Mouse (Mus musculus): ENCODE data around the gene Npr2. TPM values are rescaled to one million over a fixed set of nuclear protein-coding genes. Genes with fewer than 3 reads are reported as not detected.
"Not testable (repeated sequence)": the region's sequence is repeated elsewhere in the genome, so short reads cannot be mapped to it uniquely, and the experiment has no call there.

Npr2 gene
- polyA plus RNA-seq, 1 experiment from 2014 or later: 4.9 TPM

DNA sequence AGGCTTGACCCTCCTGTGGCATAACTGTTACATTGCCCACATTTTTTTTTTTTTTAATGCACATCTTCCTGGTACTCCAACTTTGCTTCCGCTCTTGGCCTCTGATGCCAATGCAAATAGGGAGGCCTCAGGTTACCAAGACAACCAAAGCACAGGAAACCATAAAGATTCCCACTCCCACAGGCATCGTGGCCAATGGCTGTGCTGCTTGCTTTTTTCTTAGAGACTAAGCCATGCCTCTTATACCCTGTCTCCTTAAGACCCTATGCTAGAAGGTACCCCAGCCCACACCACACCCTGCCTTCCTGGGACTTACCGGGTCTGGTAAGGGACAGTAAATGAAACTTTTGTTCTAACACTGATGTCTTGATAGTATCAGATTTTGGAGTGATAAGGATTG lies 38.3 kb upstream of the Npr2 start:
- H3K9ac ChIP-seq (ENCODE audit: low read depth, low read length): no peak overlapping the region
- H3K27ac ChIP-seq (ENCODE audit: low read length): no peak overlapping the region
- no peak overlapping the region for H3K4me3 ChIP-seq (ENCODE audit: low read length)
- H3K9me3 ChIP-seq (ENCODE audit: control insufficient read depth, low read length): no peaks in the 10 kb centered on the region
- H3K27me3 ChIP-seq (replicated peaks; ENCODE audit: control insufficient read depth, insufficient read depth, low read length): no peaks in the 10 kb centered on the region
- 38% methylated on average over 3 of the region's 3 CpGs for WGBS
- ATAC-seq: no peak
- H3K4me2 ChIP-seq (ENCODE audit: low read depth, low read length): no peak overlapping the region
- H3K4me1 ChIP-seq (ENCODE audit: control insufficient read depth, insufficient read depth, low read length): no peaks in the 10 kb centered on the region
- no peaks in the 10 kb centered on the region for H3K36me3 ChIP-seq (ENCODE audit: control insufficient read depth, insufficient read depth, low read length)

- H3K36me3 ChIP-seq (ENCODE audit: control insufficient read depth, insufficient read depth, low read length); H3K27me3 ChIP-seq (replicated peaks; ENCODE audit: control insufficient read depth, insufficient read depth, low read length); H3K9me3 ChIP-seq (ENCODE audit: control insufficient read depth, low read length); H3K4me1 ChIP-seq (ENCODE audit: control insufficient read depth, insufficient read depth, low read length); H3K9ac ChIP-seq (ENCODE audit: low read depth, low read length); H3K4me2 ChIP-seq (ENCODE audit: low read depth, low read length); H3K27ac ChIP-seq (ENCODE audit: low read length); ATAC-seq; H3K4me3 ChIP-seq (ENCODE audit: low read length): not testable (repeated sequence)
- 81% methylated on average over 2 of the region's 2 CpGs for WGBS
These were observed 35.1 kb upstream of the Npr2 start for GRCm38 (mm10) chr4:43596597-43596996.

GRCm38 (mm10) chr4:43598200-43598599 lies 33.5 kb upstream of the Npr2 start:
- Histone ChIP-seq H3K27me3 (replicated peaks; ENCODE audit: control insufficient read depth, insufficient read depth, low read length) (no peaks in the 10 kb centered on the region), H3K27ac (ENCODE audit: low read length) (no peak overlapping the region), H3K9ac (ENCODE audit: low read depth, low read length) (no peak overlapping the region), H3K36me3 (ENCODE audit: control insufficient read depth, insufficient read depth, low read length) (no peaks in the 10 kb centered on the region), H3K4me3 (ENCODE audit: low read length) (no peak overlapping the region), H3K4me2 (ENCODE audit: low read depth, low read length) (no peak overlapping the region), H3K4me1 (ENCODE audit: control insufficient read depth, insufficient read depth, low read length) (no peaks in the 10 kb centered on the region), H3K9me3 (ENCODE audit: control insufficient read depth, low read length) (no peaks in the 10 kb centered on the region)
- 86% methylated on average over 4 of the region's 4 CpGs for WGBS
- ATAC-seq: 0 out of 2 replicates have a peak, but pooled peaks have one; percentile 46

GRCm38 (mm10) chr4:43598650-43599380 lies 32.9 kb upstream of the Npr2 start:
- H3K4me2 ChIP-seq (ENCODE audit: low read depth, low read length): no peak overlapping the region
- H3K27ac ChIP-seq (ENCODE audit: low read length): no peak overlapping the region
- H3K9ac ChIP-seq (ENCODE audit: low read depth, low read length): no peak overlapping the region
- H3K4me1 ChIP-seq (ENCODE audit: control insufficient read depth, insufficient read depth, low read length): no peaks in the 10 kb centered on the region
- H3K36me3 ChIP-seq (ENCODE audit: control insufficient read depth, insufficient read depth, low read length): no peaks in the 10 kb centered on the region
- 76% methylated on average over 7 of the region's 7 CpGs for WGBS
- no peaks in the 10 kb centered on the region for H3K27me3 ChIP-seq (replicated peaks; ENCODE audit: control insufficient read depth, insufficient read depth, low read length)
- H3K9me3 ChIP-seq (ENCODE audit: control insufficient read depth, low read length): no peaks in the 10 kb centered on the region
- H3K4me3 ChIP-seq (ENCODE audit: low read length): no peak overlapping the region
- ATAC-seq: no peak

- no peaks in the 10 kb centered on the region for H3K36me3 ChIP-seq (ENCODE audit: control insufficient read depth, insufficient read depth, low read length)
- H3K9me3 ChIP-seq (ENCODE audit: control insufficient read depth, low read length): no peaks in the 10 kb centered on the region
- H3K4me3 ChIP-seq (ENCODE audit: low read length): no peak overlapping the region
- no peak for ATAC-seq
- no peaks in the 10 kb centered on the region for H3K4me1 ChIP-seq (ENCODE audit: control insufficient read depth, insufficient read depth, low read length)
- no peak overlapping the region for H3K4me2 ChIP-seq (ENCODE audit: low read depth, low read length)
- H3K27me3 ChIP-seq (replicated peaks; ENCODE audit: control insufficient read depth, insufficient read depth, low read length): no peaks in the 10 kb centered on the region
- WGBS: 77% methylated on average over 9 of the region's 9 CpGs
- H3K9ac ChIP-seq (ENCODE audit: low read depth, low read length): no peak overlapping the region
- no peak overlapping the region for H3K27ac ChIP-seq (ENCODE audit: low read length)
These were observed 31.4 kb upstream of the Npr2 start for GRCm38 (mm10) chr4:43600195-43600934.

DNA sequence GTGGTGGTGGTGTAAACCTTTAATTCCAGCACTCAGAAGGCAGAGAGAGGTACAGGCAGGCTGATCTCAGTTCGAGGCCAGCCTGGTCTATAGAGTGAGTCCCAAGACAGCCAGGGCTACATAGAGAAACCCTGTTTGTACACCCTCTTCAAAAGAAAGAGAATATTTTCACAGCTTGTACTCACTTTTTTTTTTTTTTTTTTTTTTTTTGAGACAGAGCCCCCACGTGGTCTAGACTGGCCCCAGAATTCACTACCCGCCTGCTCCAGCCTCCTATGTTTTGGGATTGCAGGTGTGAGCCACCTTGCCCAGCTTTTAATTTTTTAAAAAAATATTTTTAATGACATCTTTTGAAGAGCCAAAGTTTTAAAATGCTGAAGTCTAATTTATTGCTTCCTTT lies 27.6 kb upstream of the Npr2 start:
- H3K4me1 ChIP-seq (ENCODE audit: control insufficient read depth, insufficient read depth, low read length): no peaks in the 10 kb centered on the region
- no peak overlapping the region for H3K9ac ChIP-seq (ENCODE audit: low read depth, low read length)
- H3K36me3 ChIP-seq (ENCODE audit: control insufficient read depth, insufficient read depth, low read length): no peaks in the 10 kb centered on the region
- no peak overlapping the region for H3K4me3 ChIP-seq (ENCODE audit: low read length)
- H3K4me2 ChIP-seq (ENCODE audit: low read depth, low read length): no peak overlapping the region
- ATAC-seq: no peak
- 66% methylated on average over 3 of the region's 3 CpGs for WGBS
- no peaks in the 10 kb centered on the region for H3K9me3 ChIP-seq (ENCODE audit: control insufficient read depth, low read length)
- H3K27me3 ChIP-seq (replicated peaks; ENCODE audit: control insufficient read depth, insufficient read depth, low read length): no peaks in the 10 kb centered on the region
- no peak overlapping the region for H3K27ac ChIP-seq (ENCODE audit: low read length)

GRCm38 (mm10) chr4:43604751-43605685 lies 26.7 kb upstream of the Npr2 start:
- no peak overlapping the region for H3K27ac ChIP-seq (ENCODE audit: low read length)
- no peak overlapping the region for H3K4me3 ChIP-seq (ENCODE audit: low read length)
- peak; percentile 73 for ATAC-seq
- no peaks in the 10 kb centered on the region for H3K36me3 ChIP-seq (ENCODE audit: control insufficient read depth, insufficient read depth, low read length)
- H3K4me2 ChIP-seq (ENCODE audit: low read depth, low read length): no peak overlapping the region
- 59% methylated on average over 9 of the region's 9 CpGs for WGBS
- no peak overlapping the region for H3K9ac ChIP-seq (ENCODE audit: low read depth, low read length)
- no peaks in the 10 kb centered on the region for H3K27me3 ChIP-seq (replicated peaks; ENCODE audit: control insufficient read depth, insufficient read depth, low read length)
- H3K9me3 ChIP-seq (ENCODE audit: control insufficient read depth, low read length): no peaks in the 10 kb centered on the region
- H3K4me1 ChIP-seq (ENCODE audit: control insufficient read depth, insufficient read depth, low read length): no peaks in the 10 kb centered on the region

DNA sequence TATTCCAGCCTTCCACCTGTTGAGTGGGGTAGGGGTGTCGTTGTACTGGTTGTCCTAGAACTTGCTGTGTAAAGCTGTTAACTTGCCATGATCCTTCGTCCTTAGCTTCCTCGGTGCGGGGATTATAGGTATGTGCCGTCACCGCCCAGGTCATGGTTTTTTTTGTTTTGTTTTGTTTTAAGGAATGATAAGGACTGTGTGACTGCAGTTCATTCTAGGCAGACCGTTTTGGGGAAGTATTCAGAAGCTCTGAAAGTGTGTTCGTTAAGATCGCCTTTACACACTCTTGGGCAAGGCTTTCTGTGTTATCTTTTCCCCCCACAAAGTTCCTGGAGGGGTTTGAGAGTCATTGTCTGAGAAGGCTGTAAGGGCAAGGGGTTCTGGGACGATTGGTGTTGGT lies 19.2 kb upstream of the Npr2 start:
- no peaks in the 10 kb centered on the region for H3K27me3 ChIP-seq (replicated peaks; ENCODE audit: control insufficient read depth, insufficient read depth, low read length)
- no peak overlapping the region for H3K9ac ChIP-seq (ENCODE audit: low read depth, low read length)
- WGBS: 59% methylated on average over 10 of the region's 10 CpGs
- no peak overlapping the region for H3K4me2 ChIP-seq (ENCODE audit: low read depth, low read length)
- H3K9me3 ChIP-seq (ENCODE audit: control insufficient read depth, low read length): no peaks in the 10 kb centered on the region
- H3K4me3 ChIP-seq (ENCODE audit: low read length): no peak overlapping the region
- H3K27ac ChIP-seq (ENCODE audit: low read length): no peak overlapping the region
- no peaks in the 10 kb centered on the region for H3K4me1 ChIP-seq (ENCODE audit: control insufficient read depth, insufficient read depth, low read length)
- no peaks in the 10 kb centered on the region for H3K36me3 ChIP-seq (ENCODE audit: control insufficient read depth, insufficient read depth, low read length)
- ATAC-seq: no peak

GRCm38 (mm10) chr4:43613060-43613730 lies 18.5 kb upstream of the Npr2 start:
- H3K27me3 ChIP-seq (replicated peaks; ENCODE audit: control insufficient read depth, insufficient read depth, low read length): no peaks in the 10 kb centered on the region
- H3K4me2 ChIP-seq (ENCODE audit: low read depth, low read length): no peak overlapping the region
- no peaks in the 10 kb centered on the region for H3K4me1 ChIP-seq (ENCODE audit: control insufficient read depth, insufficient read depth, low read length)
- no peak overlapping the region for H3K4me3 ChIP-seq (ENCODE audit: low read length)
- no peaks in the 10 kb centered on the region for H3K36me3 ChIP-seq (ENCODE audit: control insufficient read depth, insufficient read depth, low read length)
- no peak overlapping the region for H3K9ac ChIP-seq (ENCODE audit: low read depth, low read length)
- H3K9me3 ChIP-seq (ENCODE audit: control insufficient read depth, low read length): no peaks in the 10 kb centered on the region
- no peak overlapping the region for H3K27ac ChIP-seq (ENCODE audit: low read length)
- 55% methylated on average over 3 of the region's 3 CpGs for WGBS
- no peak for ATAC-seq

Measured in intestine, embryonic 16.5 days (tissue).